ENCODE assay signal across 13 mouse cellular contexts in genomic region chr3:137992366-137992765, GRCm38 (mm10). TPM values are rescaled to one million over a fixed set of nuclear protein-coding genes. Genes with fewer than 3 reads are reported as not detected.
DNase-seq lines count a peak whose midpoint lies in the region; ATAC-seq and TF ChIP-seq lines count a peak whose summit lies in the region.
"Had no signal": no experiment of that assay in that cellular context is flagged by ENCODE, and none has a peak within 500 bp of the region (broad histone marks: within the 10 kb centered on the region; RNA-seq: fewer than 3 reads in every experiment).

No protein-coding gene starts in this region.

- TF ChIP-seq EP300 in liver, embryonic 14.5 days (IDR thresholded peaks at IDR 0.05; ENCODE audit: low read depth) = no peak

- no peak for DNase-seq in liver, embryonic 14.5 days (ENCODE audit: low read depth in 3 of 3, low spot score in 3 of 3)
- no peak for DNase-seq in cerebellum, adult 8-10 months
- DNase-seq in ovary, adult 18-20 months (ENCODE audit: low spot score) = no peak
- DNase-seq in layer of hippocampus, postnatal 10 days (ENCODE audit: low spot score in 2 of 2) = no peak
- DNase-seq: cerebellum, adult 11-12 months had no signal

- no peaks in the 10 kb centered on the region for H3K9me3 ChIP-seq in liver, embryonic 14.5 days (ENCODE audit: control insufficient read depth, low read length)
- no peaks in the 10 kb centered on the region for H3K9me3 ChIP-seq in liver, embryonic 12.5 days (replicated peaks)
- H3K9me3 ChIP-seq: embryonic facial prominence, embryonic 15.5 days; heart, embryonic 13.5 days; liver, embryonic 15.5 days; midbrain, embryonic 12.5 days had no signal

- no peak overlapping the region for H3K27ac ChIP-seq in liver, embryonic 14.5 days
- H3K27ac ChIP-seq in liver, embryonic 12.5 days = no peak overlapping the region
- no peak overlapping the region for H3K27ac ChIP-seq in small intestine, adult 2 months (ENCODE audit: insufficient read depth, low read depth, low read length)
- H3K27ac ChIP-seq: embryonic facial prominence, embryonic 15.5 days; heart, embryonic 13.5 days; liver, embryonic 15.5 days; midbrain, embryonic 12.5 days had no signal

- no peak for TF ChIP-seq POLR2A in small intestine, adult 2 months (IDR thresholded peaks at IDR 0.05; ENCODE audit: low read depth, low read length)

- no peaks in the 10 kb centered on the region for H3K36me3 ChIP-seq in liver, embryonic 14.5 days (replicated peaks; ENCODE audit: control insufficient read depth, insufficient read depth, low read depth)
- H3K36me3 ChIP-seq in liver, embryonic 12.5 days = no peaks in the 10 kb centered on the region
- H3K36me3 ChIP-seq in small intestine, adult 2 months (ENCODE audit: control insufficient read depth, insufficient read depth, low read length) = no peaks in the 10 kb centered on the region
- H3K36me3 ChIP-seq: embryonic facial prominence, embryonic 15.5 days; heart, embryonic 13.5 days; liver, embryonic 15.5 days; midbrain, embryonic 12.5 days had no signal

- H3K27me3 ChIP-seq in liver, embryonic 14.5 days (ENCODE audit: control insufficient read depth, insufficient read depth, low read length) = no peaks in the 10 kb centered on the region
- 0 out of 2 replicates have a peak, but pooled peaks cover 6% of the 10 kb centered on the region for H3K27me3 ChIP-seq in liver, embryonic 12.5 days (replicated peaks)
- no peaks in the 10 kb centered on the region for H3K27me3 ChIP-seq in small intestine, adult 2 months (ENCODE audit: control insufficient read depth, insufficient read depth, low read length)
- H3K27me3 ChIP-seq: embryonic facial prominence, embryonic 15.5 days; heart, embryonic 13.5 days; liver, embryonic 15.5 days; midbrain, embryonic 12.5 days had no signal

- ATAC-seq in liver, embryonic 14.5 days (ENCODE audit: insufficient read depth) = no peak
- no peak for ATAC-seq in liver, embryonic 12.5 days
- peak; percentile 77 for ATAC-seq in CD4-positive, CD25-positive, alpha-beta regulatory T cell, adult 4 months
- ATAC-seq in activated CD4-positive, CD25-positive, alpha-beta regulatory T cell, adult 4 months = peak; percentile 62

- 38% methylated on average over 5 of the region's 5 CpGs for WGBS in liver, embryonic 14.5 days (ENCODE audit: insufficient replicate concordance)
- WGBS in liver, embryonic 12.5 days (ENCODE audit: insufficient replicate concordance) = 48% methylated on average over 5 of the region's 5 CpGs
- 78% methylated on average over 5 of the region's 5 CpGs for WGBS in small intestine, adult 2 months

- H3K4me1 ChIP-seq in liver, embryonic 14.5 days (replicated peaks; ENCODE audit: control insufficient read depth in 2 of 2, insufficient read depth in 2 of 2, low read length in 1 of 2) = peaks cover 0 to 2% of the 10 kb centered on the region in 2 experiments; a peak in 1 of 4 replicates
- H3K4me1 ChIP-seq in liver, embryonic 12.5 days = peaks cover 10% of the 10 kb centered on the region
- H3K4me1 ChIP-seq in small intestine, adult 2 months (ENCODE audit: control insufficient read depth, insufficient read depth, insufficient read length, low read length) = no peaks in the 10 kb centered on the region
- H3K4me1 ChIP-seq: embryonic facial prominence, embryonic 15.5 days had no signal

- no peak overlapping the region for H3K4me3 ChIP-seq in liver, embryonic 14.5 days (ENCODE audit: insufficient read depth in 1 of 2, low read depth in 2 of 2, low read length in 2 of 2)
- H3K4me3 ChIP-seq in liver, embryonic 12.5 days = no peak overlapping the region
- no peak overlapping the region for H3K4me3 ChIP-seq in small intestine, adult 2 months (ENCODE audit: low read depth, low read length)
- H3K4me3 ChIP-seq: embryonic facial prominence, embryonic 15.5 days; heart, embryonic 13.5 days; liver, embryonic 15.5 days; midbrain, embryonic 12.5 days had no signal

- no peak overlapping the region for H3K9ac ChIP-seq in liver, embryonic 14.5 days (replicated peaks)
- H3K9ac ChIP-seq in liver, embryonic 12.5 days = no peak overlapping the region
- H3K9ac ChIP-seq: embryonic facial prominence, embryonic 15.5 days; heart, embryonic 13.5 days; liver, embryonic 15.5 days; midbrain, embryonic 12.5 days had no signal

- H3K4me2 ChIP-seq in liver, embryonic 14.5 days (ENCODE audit: low read depth) = no peak overlapping the region
- no peak overlapping the region for H3K4me2 ChIP-seq in liver, embryonic 12.5 days
- H3K4me2 ChIP-seq: embryonic facial prominence, embryonic 15.5 days; heart, embryonic 13.5 days; liver, embryonic 15.5 days; midbrain, embryonic 12.5 days had no signal

- peak; percentile 44 for TF ChIP-seq CTCF in liver, embryonic 14.5 days (IDR thresholded peaks at IDR 0.05; ENCODE audit: low read depth)
- peak; percentile 25; the same call in 1 of the 2 replicates for TF ChIP-seq CTCF in small intestine, adult 2 months (IDR thresholded peaks at IDR 0.05; ENCODE audit: extremely low read depth, insufficient read length, insufficient replicate concordance, low read depth, low read length)

RNA-seq across cellular contexts. Expression of gene Dapp1, which starts 11.0 kb away (rescaled TPM):
- 5.1 and 8.8 TPM in 2 replicates for polyA plus RNA-seq in liver, embryonic 14.5 days (2012; rRNA removed)
- 10.6 and 11.5 TPM in 2 replicates for polyA plus RNA-seq in liver, embryonic 14.5 days (2014; fragmentation: Nextera tagmentation; extraction: Ambion mirVana)
- 22.0 and 22.7 TPM in 2 replicates for polyA plus RNA-seq in liver, embryonic 12.5 days (2016; fragmentation: Nextera tagmentation; extraction: Ambion mirVana)
- polyA plus RNA-seq in CD4-positive, CD25-positive, alpha-beta regulatory T cell, adult 4 months (2017; shearing (Covaris generic)) = 10 to 100 TPM; 74.5 to 78.4 TPM
- 10 to 100 TPM; 58.7 to 78.7 TPM for polyA plus RNA-seq in activated CD4-positive, CD25-positive, alpha-beta regulatory T cell, adult 4 months (2017; shearing (Covaris generic))
- polyA plus RNA-seq in small intestine, adult 2 months (2012; rRNA removed) = 2.9 and 8.8 TPM in 2 replicates
- total RNA-seq in layer of hippocampus, postnatal 10 days (2021) = 1 to 10 TPM; 4.7 to 7.1 TPM

Comparison
In these comparisons a context has a peak if more than half of its experiments do, and no peak if none do; other contexts are left out.
1. ATAC-seq: peak in CD4-positive, CD25-positive, alpha-beta regulatory T cell, adult 4 months (single experiment) and activated CD4-positive, CD25-positive, alpha-beta regulatory T cell, adult 4 months (single experiment); none in liver, embryonic 14.5 days (single experiment) and liver, embryonic 12.5 days (single experiment).